Mouse (Mus musculus): Measurements from ENCODE around the gene Bex6.

DNA sequence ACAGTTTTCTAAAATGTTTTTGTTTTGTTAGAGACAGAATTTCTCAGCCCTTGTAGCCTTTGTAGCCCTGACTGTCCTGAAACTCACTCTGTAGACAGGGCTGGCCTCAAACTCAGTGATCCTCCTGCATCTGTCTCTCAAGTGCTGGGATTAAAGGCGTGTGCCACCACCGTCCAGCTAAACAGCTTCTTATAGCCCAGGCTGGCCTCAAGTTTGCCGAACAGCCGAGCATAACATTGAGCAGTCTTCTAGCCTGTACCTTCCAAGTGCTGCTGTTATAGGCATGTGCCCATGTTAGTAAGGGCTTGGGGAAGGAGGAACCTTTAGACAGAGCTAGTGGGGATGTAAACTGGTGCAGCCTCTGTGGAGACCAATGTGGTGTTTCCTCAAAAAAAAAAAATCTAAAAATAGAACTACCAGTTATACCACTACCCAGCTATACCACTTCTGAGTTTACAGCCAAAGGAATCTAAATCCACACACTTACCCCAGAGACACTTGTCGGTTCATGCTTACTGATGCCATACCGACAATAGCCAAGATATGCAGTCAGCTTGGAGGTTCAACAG lies at the start of gene Bex6:
- TF ChIP-seq GATA1 (IDR thresholded peaks at IDR 0.05; ENCODE audit: borderline replicate concordance, low read length) (no peak), FLI1 (IDR thresholded peaks at IDR 0.05; ENCODE audit: low read length) (no peak)

Measured in megakaryocyte, embryonic 14.5 days (primary cell).